Mouse (Mus musculus): ENCODE measurements around the gene Lrrc2.

- TF ChIP-seq CTCF (IDR thresholded peaks at IDR 0.05; ENCODE audit: insufficient read depth, low read length) (no peak), POLR2A (IDR thresholded peaks at IDR 0.05; ENCODE audit: borderline replicate concordance, extremely low read depth, low read depth, low read length) (no peak)
Measured at GRCm38 (mm10) chr9:110950109-110950508, 1.2 kb upstream of the Lrrc2 start.
